Mouse (Mus musculus) heart, postnatal 4 days (tissue): ENCODE measurements around the gene Fut4. TPM values are rescaled to one million over a fixed set of nuclear protein-coding genes. Genes with fewer than 3 reads are reported as not detected.

Experiments used
- DNase-seq: peaks from one replicate; pipeline ENCODE4 v3.0.0; 2021
- total RNA-seq, 2 experiments: library from RNA; stranded (reverse); gene quantifications; 2 replicates each; pipeline ENCODE4 v1.2.3; 2021

Fut4 gene
- total RNA-seq, result under 1 TPM; 0.91 to 0.95 TPM

DNA sequence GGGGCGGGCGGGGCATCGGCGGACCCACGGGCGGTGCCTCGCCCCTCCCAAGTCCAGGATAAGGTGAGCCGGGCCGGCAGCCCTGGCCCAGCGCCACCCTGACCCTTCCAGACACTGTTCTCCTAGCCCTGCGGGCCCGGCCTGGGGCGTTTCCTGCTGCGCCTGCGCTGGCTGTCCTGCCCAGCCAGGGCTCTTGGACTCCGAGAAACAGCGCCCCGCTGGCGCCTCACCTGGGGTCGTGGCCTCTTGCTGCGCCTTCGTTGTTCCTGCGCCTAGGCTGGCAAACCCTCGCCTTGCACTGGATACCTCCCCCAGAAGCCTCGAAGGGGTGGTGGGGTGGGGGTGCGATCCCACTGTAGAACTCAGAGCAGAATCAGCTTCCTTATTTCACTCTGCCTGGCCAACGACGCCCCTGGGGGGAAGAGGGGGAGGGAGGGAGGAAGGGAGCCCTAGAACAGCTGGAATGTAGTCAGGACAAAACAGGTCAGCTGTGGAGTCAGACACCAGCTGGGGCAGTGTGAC, at the start of gene Fut4:
Gene Fut4 (minus strand): TSS at position 393 of the 522 bp plus-strand sequence.
- DNase-seq, result peak; percentile 64

DNA sequence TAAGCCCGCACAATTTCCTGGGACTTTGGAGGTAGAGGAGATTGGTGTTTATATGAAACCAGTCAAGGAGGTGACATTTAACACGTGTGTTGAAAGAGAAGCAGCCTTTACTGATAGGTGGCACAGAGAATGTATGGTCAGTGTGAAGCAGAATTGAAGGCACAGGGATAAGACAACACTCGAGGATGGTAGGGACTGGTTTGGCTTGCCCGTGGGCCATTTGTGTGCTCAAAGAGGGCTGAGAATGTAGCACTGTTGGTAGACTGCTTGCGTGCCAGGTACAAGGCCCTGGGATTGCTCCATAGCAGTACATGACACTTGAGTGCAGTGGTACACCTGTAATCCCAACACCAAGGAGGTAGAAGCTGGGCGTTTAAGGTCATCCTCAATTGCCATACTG, 35.2 kb upstream of the Fut4 start:
- no peak for DNase-seq

DNA sequence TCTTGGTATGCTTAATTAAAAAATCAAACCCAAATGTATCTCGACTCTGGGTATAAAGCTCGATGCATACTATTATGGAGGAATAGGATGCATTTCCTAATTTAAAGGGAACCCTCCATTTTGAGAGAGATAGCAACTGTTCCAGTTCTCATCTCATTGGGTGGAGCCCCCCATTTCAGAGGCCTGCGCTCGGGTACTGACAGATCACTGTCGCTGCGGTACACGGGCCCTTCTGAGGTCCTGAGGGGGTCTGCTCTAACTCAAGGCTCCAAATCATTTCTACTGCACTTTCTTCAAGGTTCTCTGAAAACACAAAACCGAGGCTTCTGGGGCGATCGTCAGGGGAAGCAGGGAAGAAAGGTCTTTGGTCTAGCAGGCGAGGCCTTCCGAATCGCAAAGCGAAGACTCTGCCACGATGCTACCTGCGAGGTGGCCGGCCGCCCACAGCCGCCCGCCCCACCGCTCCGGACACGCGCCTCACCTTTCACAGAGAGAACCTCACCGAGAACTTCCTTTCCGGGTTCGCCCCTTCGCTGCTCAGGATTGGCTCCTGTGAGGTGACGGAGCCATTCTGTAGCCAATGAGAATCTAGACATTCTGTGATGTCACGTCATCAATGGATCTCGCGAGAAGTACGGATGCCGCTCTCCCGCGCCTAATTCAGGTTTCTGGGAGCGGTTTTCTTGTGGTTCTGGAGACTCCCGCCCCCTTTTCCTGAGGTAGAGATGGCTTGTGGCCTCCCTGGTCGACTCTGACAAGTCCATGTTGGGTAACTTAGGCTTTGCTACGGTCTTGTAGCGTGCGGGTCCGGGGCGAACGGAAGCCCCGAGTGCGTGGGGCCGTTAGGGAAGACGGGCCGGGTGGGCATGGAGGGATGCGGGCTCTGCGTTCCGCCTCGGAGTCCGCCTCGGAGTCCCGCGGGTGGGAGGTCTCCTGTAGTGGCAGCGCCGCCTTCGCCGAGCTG, 32.1 kb upstream of the Fut4 start, which contains the start of the genes Mre11a and Ankrd49:
Gene Mre11a (plus strand): TSS at position 616 of the 964 bp plus-strand sequence.
Gene Ankrd49 (minus strand): TSS at position 818 of the 964 bp plus-strand sequence.
- peak; percentile 93 for DNase-seq

DNA sequence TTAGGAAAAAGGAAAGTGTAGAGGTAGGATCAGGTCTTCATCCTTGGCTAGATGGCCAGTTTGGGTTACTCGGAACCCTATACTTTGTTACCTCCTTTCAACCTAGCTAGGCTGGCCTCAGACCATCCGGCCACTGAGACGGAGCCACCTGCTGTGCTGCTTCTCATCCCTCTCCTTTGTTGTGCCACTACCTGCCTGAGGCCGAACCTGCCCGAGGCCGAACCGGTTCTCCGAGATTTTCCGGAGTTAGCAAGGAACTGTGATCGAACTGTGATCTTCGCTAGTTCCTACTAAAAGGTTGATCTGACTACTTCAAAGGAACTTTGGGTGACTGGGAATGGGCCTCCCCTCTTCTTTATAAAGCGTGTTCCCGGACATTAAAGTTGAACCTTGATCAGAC, 26.1 kb upstream of the Fut4 start:
- DNase-seq, result no peak

DNA sequence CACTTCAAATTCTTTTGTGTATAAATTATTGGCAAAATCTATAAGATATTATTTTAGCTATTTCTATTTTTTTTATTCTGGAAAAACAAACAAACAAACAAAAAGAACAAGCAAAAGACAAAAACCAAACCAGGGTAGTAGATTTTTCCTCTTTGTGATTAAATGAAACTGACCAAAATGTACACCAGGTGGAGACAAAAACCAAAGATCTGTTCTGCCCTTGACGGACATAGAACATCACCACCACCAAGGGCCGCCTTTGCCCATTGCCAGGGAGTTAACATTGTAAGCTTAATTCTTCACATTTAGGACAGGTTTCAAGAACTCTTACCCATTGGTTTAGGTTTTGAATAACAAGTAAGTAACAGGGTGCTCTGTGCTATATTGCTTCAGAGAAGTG, 21.6 kb upstream of the Fut4 start:
- no peak for DNase-seq

DNA sequence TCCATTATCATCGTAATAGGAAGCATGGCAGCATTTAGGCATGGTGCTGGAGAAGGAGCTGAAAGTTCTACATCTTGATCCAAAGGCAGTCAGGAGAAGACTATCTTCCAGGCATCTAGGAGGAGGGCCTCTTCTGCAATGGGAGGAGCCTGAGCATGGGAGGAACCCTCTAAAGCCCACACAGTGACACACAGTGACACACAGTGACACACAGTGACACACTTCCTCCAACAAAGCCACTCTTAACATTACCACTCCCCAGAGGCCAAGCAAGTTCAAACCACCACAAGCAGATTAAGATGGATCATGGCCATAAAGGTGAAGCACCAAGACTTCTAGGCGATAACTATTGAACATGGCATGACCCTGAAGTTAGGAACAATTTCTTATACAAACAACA, 19.9 kb upstream of the Fut4 start:
- no peak for DNase-seq

DNA sequence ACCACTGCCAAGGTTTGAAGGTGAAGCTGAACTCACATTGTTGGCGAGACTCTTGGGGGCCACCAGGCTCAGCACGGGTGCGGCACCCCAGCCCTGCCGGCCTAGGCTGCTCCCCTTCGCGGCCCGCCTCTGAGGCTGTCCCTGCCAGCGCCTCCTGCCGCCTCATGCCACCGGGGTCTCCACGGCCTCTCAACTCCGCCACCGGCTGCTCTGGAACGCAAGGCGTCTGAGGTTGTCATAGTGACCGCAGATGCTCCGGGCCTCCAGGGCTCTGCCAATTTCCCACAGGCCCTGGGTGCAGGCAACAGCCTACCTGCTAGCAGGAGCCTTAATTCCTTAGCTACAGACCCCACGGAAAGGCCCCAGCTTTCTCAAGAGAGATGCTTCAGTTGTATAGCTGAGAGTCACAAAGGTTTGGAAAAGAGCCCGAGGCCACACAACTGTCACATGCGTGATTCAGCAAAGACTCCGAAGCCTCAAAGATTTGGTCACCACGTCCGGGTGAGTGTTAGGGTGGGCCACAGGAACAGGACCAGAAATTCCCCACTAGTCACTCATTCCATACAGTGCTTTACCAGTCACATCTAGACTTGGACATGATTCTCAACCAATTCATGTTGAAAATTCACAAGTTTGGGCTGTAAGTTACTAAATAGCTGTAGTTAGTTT, 18.7 kb upstream of the Fut4 start, which contains the start of gene 1700012B09Rik:
Gene 1700012B09Rik (minus strand): TSS at position 228 of the 669 bp plus-strand sequence.
- no peak for DNase-seq

DNA sequence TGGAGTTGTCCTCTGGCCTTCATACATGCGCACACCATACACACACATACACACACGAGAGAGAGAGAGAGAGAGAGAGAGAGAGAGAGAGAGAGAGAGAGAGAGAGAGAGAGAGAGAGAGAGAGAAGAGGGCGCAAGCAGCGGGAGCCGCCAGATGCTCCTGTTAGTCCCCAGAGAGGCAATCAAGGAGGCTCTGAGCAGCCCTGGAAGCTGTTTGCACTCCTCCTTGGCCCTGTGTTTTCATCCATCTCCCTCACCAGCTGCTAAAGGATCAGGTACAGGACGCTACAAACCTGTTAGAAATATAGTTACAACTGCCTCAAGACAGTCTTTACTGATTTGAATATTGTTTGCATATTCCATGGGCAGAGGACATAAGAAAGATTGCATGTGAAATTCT, 17.6 kb upstream of the Fut4 start:
- no peak for DNase-seq

DNA sequence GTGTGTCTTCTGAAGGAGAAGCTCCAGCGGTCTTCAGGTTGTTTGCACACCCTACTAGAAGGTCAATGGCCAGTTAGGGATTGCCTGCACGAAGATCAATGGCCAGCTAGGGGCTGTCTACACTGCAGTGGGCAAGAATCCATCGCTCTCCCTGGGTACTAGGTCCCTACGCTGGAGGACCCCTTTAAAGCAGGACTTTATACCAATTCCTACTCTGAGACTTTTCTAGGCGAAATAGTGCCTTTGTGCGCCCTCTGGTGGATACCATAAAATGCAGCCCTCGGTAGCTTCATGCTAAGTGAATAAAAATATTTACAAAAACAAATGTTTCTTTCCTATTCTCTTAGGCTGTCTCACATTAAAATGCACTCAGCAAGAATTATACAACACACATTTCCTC, 12.6 kb upstream of the Fut4 start:
- DNase-seq, result peak; percentile 60

DNA sequence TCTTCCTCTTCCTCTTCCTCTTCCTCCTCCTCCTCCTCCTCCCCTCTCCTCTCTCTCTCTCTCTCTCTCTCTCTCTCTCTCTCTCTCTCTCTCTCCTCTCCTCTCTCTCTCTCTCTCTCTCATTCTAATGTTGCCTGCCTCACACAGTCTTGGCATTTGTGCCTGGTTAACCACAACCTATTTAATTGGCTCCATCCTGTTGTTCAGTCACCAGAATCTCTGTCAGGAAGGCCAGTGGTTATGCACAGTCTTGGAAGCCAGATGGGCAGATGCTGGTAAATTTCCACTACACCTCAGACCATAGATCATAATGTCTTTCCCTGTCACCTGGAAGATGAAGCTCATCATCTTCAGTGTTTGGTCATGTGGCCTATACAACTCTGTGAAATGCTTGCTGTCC, 7.1 kb upstream of the Fut4 start:
- DNase-seq, result no peak

DNA sequence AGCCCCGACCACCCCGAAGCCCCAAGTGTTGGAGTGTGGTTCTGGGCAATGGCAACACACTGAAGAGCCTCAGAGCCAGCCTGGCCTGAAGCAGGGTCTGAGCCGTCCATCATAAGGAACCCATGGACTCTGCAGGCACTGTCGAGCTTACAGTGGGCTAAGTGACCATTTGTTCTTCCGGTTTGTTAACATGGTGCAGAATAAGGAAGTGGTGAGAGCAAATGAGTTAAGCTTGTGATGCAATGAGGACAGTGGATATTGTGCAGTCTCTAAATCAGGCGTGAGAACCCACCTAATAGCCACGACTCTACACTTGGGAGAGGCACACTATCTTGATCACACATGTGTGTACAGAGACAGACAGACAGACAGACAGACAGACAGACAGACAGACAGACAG, 6.4 kb upstream of the Fut4 start:
- DNase-seq, result no peak

DNA sequence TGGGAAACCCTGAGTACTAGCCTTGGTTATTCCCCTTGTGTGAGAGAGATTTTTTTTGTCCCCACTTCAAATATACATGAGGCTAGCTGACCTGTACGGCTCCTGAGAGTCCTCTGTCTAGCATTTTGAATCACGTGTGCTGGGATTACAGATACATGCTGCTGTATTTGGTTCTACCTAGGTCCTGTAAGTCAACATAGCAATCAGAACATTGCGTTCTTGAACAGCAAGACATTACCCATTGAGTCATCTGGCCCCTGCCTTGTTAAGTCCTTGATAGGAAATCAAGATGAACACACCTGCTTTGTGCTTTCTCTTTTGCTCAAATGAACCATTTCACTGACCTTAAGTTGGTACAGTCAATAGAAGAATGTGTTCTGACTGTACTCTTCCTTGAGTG, 2.3 kb upstream of the Fut4 start:
- no peak for DNase-seq

DNA sequence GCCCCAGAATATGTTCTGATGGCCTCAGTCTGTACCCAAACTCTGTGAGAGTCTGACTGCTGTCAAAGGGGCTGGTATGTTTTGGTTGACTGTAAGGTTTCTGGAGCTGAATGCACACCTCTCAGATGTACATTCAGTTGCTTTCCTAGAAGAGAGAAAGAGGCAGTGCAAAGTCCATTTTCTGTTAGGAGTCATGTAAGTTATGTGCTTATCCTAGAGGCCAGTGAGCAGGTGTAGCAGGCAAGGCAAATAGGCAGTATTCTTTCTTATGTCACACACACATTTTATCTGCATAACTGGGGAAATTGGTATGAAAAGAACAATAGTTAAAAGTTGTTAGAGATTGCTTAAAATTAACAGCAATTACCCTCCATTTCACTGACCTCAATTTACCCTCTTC, 1.8 kb upstream of the Fut4 start:
- DNase-seq, result no peak

DNA sequence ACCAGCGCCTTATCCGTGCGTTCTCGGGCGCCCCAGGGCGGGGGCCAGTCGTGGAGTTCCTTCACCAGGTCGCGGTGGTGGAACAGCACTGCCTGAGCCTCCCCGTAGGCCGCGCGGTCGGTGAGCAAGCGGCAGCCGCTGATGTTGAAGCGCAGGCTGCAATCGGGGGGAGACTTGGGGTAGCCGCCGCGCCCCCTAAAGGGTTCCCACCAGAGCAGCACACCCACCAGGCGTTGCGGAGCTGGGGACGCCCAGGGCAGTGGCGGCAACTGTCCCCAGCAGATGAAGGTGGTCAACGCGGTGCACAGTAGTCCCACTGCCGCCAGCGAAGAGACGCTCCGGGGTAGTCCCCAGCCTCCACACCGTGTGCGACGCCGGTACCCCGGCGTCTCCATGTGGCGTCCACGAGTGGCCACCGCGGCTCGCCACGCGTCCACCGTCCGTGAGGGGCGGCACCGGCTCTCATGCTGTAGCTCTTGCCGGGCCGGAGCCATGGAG, 641 bp downstream of the Fut4 start:
- peak; percentile 27 for DNase-seq

DNA sequence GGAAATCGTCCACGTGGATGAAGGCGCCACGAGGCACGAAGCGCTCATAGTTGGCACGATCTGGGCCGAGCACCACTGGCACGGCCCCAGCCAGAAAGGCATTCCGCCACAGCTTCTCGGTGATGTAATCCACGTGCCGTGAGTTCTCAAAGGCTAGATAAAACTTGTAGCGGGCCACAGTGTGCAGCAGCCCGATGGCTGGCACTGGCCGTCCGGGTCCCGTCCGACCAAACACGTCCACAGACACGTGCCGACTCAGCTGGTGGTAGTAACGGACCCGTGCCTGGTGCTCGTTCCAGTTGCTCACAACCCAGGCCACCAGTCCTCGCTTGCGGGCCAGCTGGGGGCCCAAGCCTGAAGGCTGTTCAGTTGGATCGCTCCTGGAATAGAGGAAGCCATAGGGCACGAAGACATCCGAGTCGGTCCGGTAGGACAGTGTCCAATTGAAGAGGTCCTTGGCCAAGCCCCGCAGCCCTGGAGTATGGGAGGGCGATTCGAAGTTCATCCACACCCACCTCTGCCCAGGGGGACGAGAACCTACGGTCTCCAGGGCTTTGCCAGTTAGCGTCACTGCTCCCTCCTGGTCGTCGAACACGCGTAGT, 1.2 kb downstream of the Fut4 start:
- peak; percentile 28 for DNase-seq

DNA sequence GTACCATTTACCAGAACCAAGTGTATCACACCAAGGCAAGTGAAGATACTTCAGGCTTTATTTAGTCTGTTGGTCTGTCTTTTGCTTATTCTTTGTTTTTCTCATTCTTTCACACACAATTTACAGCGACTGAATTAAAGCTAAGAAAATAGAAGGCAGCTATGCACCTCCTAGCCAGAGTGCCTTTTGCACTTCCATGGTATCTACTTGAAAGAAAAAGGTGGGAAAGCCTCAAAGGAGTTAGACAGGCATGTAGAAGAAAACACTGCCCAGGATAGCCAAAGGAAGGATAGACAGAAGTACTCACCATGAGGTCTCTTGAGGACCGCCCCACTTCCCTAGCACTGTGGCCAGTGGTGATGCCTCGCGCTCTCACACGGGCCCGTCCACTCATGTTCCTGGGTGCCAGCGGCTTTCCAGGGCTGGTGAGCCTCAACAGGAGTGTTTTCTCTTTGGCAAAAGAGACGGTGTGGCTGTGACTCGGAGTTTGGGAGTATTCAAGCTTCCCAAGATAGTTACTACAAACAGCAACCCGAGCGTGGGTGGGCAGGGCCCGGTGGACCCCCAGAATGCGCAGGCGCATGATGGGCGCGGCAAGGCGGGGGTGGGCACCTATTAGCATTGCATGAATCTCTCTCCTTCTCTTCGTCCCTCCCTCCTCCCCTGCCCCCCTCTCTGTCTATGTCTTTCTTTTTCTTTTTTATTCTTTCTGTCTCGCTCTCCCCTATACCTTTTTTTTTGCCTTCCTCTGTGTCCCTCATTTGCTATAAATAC, 11.9 kb downstream of the Fut4 start, which contains the start of gene Piwil4:
Gene Piwil4 (minus strand): TSS at position 583 of the 774 bp plus-strand sequence.
- DNase-seq, result no peak

DNA sequence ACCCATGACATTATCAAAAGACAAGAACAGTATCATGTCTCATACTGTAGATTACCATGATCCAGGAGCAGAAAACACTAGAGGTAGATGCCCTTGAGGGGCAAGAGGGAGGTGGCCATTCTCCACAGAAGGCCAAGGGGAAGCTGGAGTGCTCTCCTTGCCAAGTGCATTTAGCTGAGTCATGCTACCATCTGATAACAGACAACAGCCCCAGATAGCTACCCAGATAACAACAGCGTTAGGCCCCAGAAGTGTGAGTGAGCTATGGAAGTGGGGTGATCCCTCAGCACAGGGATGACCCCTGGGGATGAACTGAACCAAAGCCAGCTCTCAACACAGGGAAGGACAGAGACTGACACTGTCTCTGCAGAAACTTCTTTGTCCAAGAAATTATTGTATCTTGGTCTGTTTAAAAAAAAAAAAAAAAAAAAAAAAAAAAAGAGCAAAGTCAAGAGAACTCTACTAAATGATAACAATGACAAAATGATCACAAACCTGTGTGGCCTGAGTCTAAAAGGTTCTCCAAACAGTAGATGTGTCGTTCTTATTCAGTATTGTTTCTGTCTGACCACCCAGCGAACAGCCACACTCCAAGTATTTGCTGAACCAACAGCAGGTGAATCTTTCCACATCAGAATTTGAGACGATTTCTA, 12.6 kb downstream of the Fut4 start:
- no peak for DNase-seq

DNA sequence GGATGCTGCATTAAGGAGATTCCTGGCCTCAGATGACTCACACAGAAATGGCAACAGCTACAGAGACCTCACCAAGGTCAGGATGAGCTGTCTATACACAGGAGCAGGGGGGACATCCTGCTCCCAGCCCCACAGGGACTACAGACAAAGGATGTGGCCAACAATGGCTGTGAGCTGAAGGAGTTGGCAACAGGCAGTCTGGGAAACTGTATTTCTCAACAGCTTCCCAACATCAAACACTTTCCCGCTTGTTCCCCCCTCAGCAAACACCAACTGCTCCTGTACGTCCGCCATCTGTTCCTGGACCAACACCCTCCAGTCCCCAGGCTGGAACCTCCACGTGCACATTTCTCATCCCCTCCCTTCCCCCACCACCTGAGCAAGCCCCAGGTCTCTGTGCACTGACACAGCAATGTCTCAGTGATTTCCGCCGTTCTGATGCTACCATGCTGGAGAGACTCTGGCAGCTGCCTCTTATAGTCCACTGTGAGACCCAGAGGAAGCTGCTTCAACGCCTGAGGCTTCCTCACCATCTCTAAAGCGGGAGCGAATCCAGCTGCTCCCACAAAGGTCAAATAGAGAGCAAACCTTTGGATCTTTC, 21.2 kb downstream of the Fut4 start:
- DNase-seq, result peak; percentile 21

DNA sequence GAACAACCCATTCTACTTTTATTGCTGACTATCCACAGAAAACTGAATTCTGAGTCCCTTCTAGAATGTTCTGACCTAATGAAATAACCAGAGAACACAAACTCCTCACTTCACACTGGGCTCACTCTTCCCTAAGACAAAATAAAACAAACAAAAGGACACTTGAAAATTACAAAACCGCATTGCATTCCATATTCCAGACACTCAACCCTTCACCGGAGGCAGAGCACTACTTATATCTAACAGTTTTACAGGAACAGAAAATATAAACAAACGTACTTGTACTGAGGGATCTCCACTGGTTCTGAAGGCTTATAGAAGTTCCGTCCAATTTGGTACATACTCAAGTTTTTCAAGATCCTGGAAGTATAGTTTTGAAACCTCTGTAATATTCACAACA, 23.8 kb downstream of the Fut4 start:
- DNase-seq, result no peak

DNA sequence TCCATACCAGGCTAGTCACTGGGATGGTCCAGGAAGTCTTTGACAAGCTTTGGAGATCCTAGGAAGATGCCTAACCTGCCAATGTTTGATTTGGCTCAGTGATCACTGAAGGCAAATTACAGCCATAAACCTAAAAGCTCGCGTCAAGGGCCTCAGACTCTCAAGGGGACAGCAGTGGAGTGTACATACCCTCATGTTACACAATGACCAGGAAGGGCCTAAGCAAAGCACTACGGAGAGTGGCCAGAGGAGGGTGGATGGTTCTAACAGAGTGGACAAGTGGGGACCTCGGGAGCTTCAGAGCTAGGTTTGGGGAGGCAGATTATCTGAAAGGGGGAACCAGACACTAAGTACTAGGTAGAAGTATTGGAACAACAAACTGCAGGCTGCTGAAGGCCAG, 25.6 kb downstream of the Fut4 start:
- DNase-seq, result no peak

DNA sequence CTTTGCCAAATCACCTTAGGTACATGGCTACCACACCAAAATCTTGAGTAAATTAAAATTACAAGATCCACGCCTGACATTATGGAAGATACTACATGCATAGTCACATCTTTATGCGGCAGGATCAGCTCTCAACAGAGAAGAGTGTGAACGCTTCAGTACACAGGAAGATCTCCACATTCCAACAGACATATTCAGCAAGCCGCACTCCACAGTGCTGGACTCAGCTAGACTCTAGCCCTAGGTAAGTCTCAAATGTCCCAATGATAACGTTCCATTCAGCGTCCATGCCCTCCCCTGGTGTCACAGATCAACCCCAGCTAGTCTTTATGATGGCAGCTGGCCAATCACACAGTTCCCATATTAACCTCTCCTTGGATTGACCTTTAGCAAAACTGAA, 26.2 kb downstream of the Fut4 start:
- DNase-seq, result no peak
